Mouse (Mus musculus) heart, adult 18-20 months (tissue): ENCODE results near the gene Srrm4. TPM values are rescaled to one million over a fixed set of nuclear protein-coding genes. Genes with fewer than 3 reads are reported as not detected.

Experiments used
- DNase-seq, 2 experiments: peaks; one replicate each; pipeline ENCODE4 v3.0.0; 2021 to 2022; ENCODE audit warnings: mixed read lengths in 1 of 2
- total RNA-seq, 2 experiments: library from RNA; stranded (reverse); gene quantifications; 2 replicates each; pipeline ENCODE4 v1.2.3; 2021

The Srrm4 gene
- total RNA-seq, 2 experiments from 2014 or later = 7.2 to 12.0 TPM

- no peak for DNase-seq
Observed at GRCm38 (mm10) chr5:116553106-116553505, 38.5 kb downstream of the Srrm4 start.

GRCm38 (mm10) chr5:116552584-116552983 is 39.0 kb downstream of the Srrm4 start:
- DNase-seq = no peak

GRCm38 (mm10) chr5:116545746-116546145 is 45.9 kb downstream of the Srrm4 start:
- no peak for DNase-seq

GRCm38 (mm10) chr5:116542317-116542716 is 49.3 kb downstream of the Srrm4 start:
- DNase-seq = no peak

- no peak for DNase-seq
Observed at GRCm38 (mm10) chr5:116541128-116541527, 50.5 kb downstream of the Srrm4 start.

- DNase-seq = no peak
Observed at GRCm38 (mm10) chr5:116539360-116539759, 52.3 kb downstream of the Srrm4 start.

GRCm38 (mm10) chr5:116538491-116538890 is 53.1 kb downstream of the Srrm4 start:
- no peak for DNase-seq

- no peak for DNase-seq
Observed at GRCm38 (mm10) chr5:116526324-116526723, 65.3 kb downstream of the Srrm4 start.

GRCm38 (mm10) chr5:116525308-116525707 is 66.3 kb downstream of the Srrm4 start:
- DNase-seq = no peak

GRCm38 (mm10) chr5:116523553-116523952 is 68.1 kb downstream of the Srrm4 start:
- DNase-seq = no peak

- no peak for DNase-seq
Observed at GRCm38 (mm10) chr5:116523079-116523478, 68.5 kb downstream of the Srrm4 start.

GRCm38 (mm10) chr5:116522273-116522672 is 69.3 kb downstream of the Srrm4 start:
- DNase-seq = no peak

- DNase-seq = peak in 1 of 2 experiments; percentile 4
Observed at GRCm38 (mm10) chr5:116518047-116518446, 73.6 kb downstream of the Srrm4 start.

GRCm38 (mm10) chr5:116512135-116512534 is 79.5 kb downstream of the Srrm4 start:
- DNase-seq = no peak

GRCm38 (mm10) chr5:116510229-116510628 is 81.4 kb downstream of the Srrm4 start:
- DNase-seq = no peak

GRCm38 (mm10) chr5:116501342-116501741 is 90.3 kb downstream of the Srrm4 start:
- no peak for DNase-seq

- no peak for DNase-seq
Observed at GRCm38 (mm10) chr5:116498880-116499640, 92.6 kb downstream of the Srrm4 start.

- DNase-seq = no peak
Observed at GRCm38 (mm10) chr5:116497866-116498265, 93.8 kb downstream of the Srrm4 start.

- no peak for DNase-seq
Observed at GRCm38 (mm10) chr5:116497205-116497604, 94.4 kb downstream of the Srrm4 start.

- DNase-seq = no peak
Observed at GRCm38 (mm10) chr5:116496717-116497116, 94.9 kb downstream of the Srrm4 start.

- no peak for DNase-seq
Observed at GRCm38 (mm10) chr5:116495466-116495865, 96.2 kb downstream of the Srrm4 start.

GRCm38 (mm10) chr5:116494377-116494776 is 97.2 kb downstream of the Srrm4 start:
- no peak for DNase-seq

- DNase-seq = no peak
Observed at GRCm38 (mm10) chr5:116492726-116493125, 98.9 kb downstream of the Srrm4 start.

GRCm38 (mm10) chr5:116491794-116492420 is 99.7 kb downstream of the Srrm4 start:
- DNase-seq = peak in 1 of 2 experiments; percentile 6
